Mouse (Mus musculus) MEL (cell line): ENCODE results near the gene Zfp354b. TPM values are rescaled to one million over a fixed set of nuclear protein-coding genes. Genes with fewer than 3 reads are reported as not detected.

Experiments used
- DNase-seq: peaks from one replicate; pipeline ENCODE4 v3.0.0; 2011; ENCODE audit warnings: low read depth, low spot score
- H3K27ac ChIP-seq: 2 replicates; pipeline ENCODE4 v1.5.1; 2012; ENCODE audit warnings: low read depth, mild to moderate bottlenecking, control low read depth, low read length, moderate library complexity; ENCODE audit not compliant: control insufficient read depth
- H3K27me3 ChIP-seq, 2 experiments: fragments of 150-350 bp in 1 of 2; sonication (generic) in 1 of 2; 2 replicates each; pipeline ENCODE4 v1.6.1; 2012; ENCODE audit warnings: low read length in 2 of 2, mild to moderate bottlenecking in 2 of 2, improper control_type of control experiment in 1 of 2, moderate library complexity in 1 of 2; ENCODE audit not compliant: insufficient read depth in 2 of 2, control insufficient read depth in 1 of 2
- H3K36me3 ChIP-seq, 2 experiments: 2 replicates each; pipeline ENCODE4 v1.6.1; 2012 to 2014; ENCODE audit warnings: low read length in 2 of 2, improper control_type of control experiment in 1 of 2, inconsistent platforms in 1 of 2, mild to moderate bottlenecking in 1 of 2; ENCODE audit not compliant: insufficient read depth in 2 of 2, control insufficient read depth in 1 of 2
- H3K4me1 ChIP-seq, 2 experiments: fragments of 150-350 bp in 1 of 2; sonication (generic) in 1 of 2; 2 replicates each; pipeline ENCODE4 v1.6.1; 2012; ENCODE audit warnings: low read length in 2 of 2, improper control_type of control experiment in 1 of 2, mild to moderate bottlenecking in 1 of 2; ENCODE audit not compliant: insufficient read depth in 2 of 2, control insufficient read depth in 1 of 2
- H3K4me3 ChIP-seq, 2 experiments: fragments of 150-350 bp in 1 of 2; sonication (generic) in 1 of 2; 2 replicates each; pipeline ENCODE4 v1.5.1; 2012; ENCODE audit warnings: low read depth in 2 of 2, low read length in 2 of 2, mild to moderate bottlenecking in 2 of 2, moderate library complexity in 2 of 2, control low read depth in 1 of 2, improper control_type of control experiment in 1 of 2; ENCODE audit not compliant: control insufficient read depth in 1 of 2, insufficient read depth in 1 of 2
- H3K79me2 ChIP-seq: 2 replicates; pipeline ENCODE4 v1.6.1; 2012; ENCODE audit warnings: mild to moderate bottlenecking, low read length, moderate library complexity; ENCODE audit not compliant: control insufficient read depth, poor library complexity, insufficient read depth
- H3K9ac ChIP-seq: 2 replicates; pipeline ENCODE4 v1.6.1; 2012; ENCODE audit warnings: low read depth, mild to moderate bottlenecking, control low read depth, low read length, moderate library complexity; ENCODE audit not compliant: control insufficient read depth, poor library complexity, severe bottlenecking
- H3K9me3 ChIP-seq: fragments of 150-350 bp; sonication (generic); replicated peaks from 2 replicates; pipeline ENCODE4 v1.6.1; 2012; ENCODE audit warnings: mild to moderate bottlenecking, low read length, improper control_type of control experiment, moderate library complexity; ENCODE audit not compliant: insufficient read depth
- CTCF ChIP-seq, 3 experiments: IDR thresholded peaks in 2 of 3; conservative IDR thresholded peaks in 1 of 3; 2 replicates each; pipeline ENCODE4 v1.5.1; 2011 to 2012; ENCODE audit warnings: low read length in 3 of 3, low read depth in 2 of 3, mild to moderate bottlenecking in 2 of 3, improper control_type of control experiment in 1 of 3, inconsistent platforms in 1 of 3, mixed read lengths in 1 of 3, moderate library complexity in 1 of 3; ENCODE audit not compliant: control insufficient read depth in 1 of 3, insufficient read depth in 1 of 3, poor library complexity in 1 of 3, severe bottlenecking in 1 of 3
- EP300 ChIP-seq, 2 experiments: IDR thresholded peaks; 2 replicates each; pipeline ENCODE4 v1.6.1; 2011; ENCODE audit warnings: improper control_type of control experiment in 2 of 2, low read length in 2 of 2, low read depth in 1 of 2, mild to moderate bottlenecking in 1 of 2
- GATA1 ChIP-seq: IDR thresholded peaks from 2 replicates; pipeline ENCODE4 v1.6.1; 2011; ENCODE audit warnings: low read depth, low read length, improper control_type of control experiment
- JUND ChIP-seq: IDR thresholded peaks from 2 replicates; pipeline ENCODE4 v1.6.1; 2011; ENCODE audit warnings: low read depth, mild to moderate bottlenecking, improper control_type of control experiment, low read length
- MAZ ChIP-seq: IDR thresholded peaks from 2 replicates; pipeline ENCODE4 v1.6.1; 2012; ENCODE audit warnings: low read depth, mild to moderate bottlenecking, inconsistent platforms, low read length, improper control_type of control experiment
- MYB ChIP-seq: IDR thresholded peaks from 2 replicates; pipeline ENCODE4 v1.6.1; 2011; ENCODE audit warnings: mild to moderate bottlenecking, low read depth, low read length, improper control_type of control experiment
- POLR2A ChIP-seq, 2 experiments: IDR thresholded peaks; 2 replicates each; pipeline ENCODE4 v1.6.1; 2011 to 2012; ENCODE audit warnings: low read length in 2 of 2, mild to moderate bottlenecking in 2 of 2, control low read depth in 1 of 2, improper control_type of control experiment in 1 of 2, low read depth in 1 of 2, moderate library complexity in 1 of 2; ENCODE audit not compliant: control insufficient read depth in 1 of 2, insufficient read depth in 1 of 2, poor library complexity in 1 of 2
- RAD21 ChIP-seq: IDR thresholded peaks from 2 replicates; pipeline ENCODE4 v1.6.1; 2011; ENCODE audit warnings: mild to moderate bottlenecking, low read depth, low read length, improper control_type of control experiment
- SIN3A ChIP-seq: IDR thresholded peaks from 2 replicates; pipeline ENCODE4 v1.6.1; 2012; ENCODE audit warnings: low read length, improper control_type of control experiment, inconsistent platforms
- SMC3 ChIP-seq: IDR thresholded peaks from 2 replicates; pipeline ENCODE4 v1.6.1; 2011; ENCODE audit warnings: low read depth, low read length, improper control_type of control experiment
- TBP ChIP-seq: IDR thresholded peaks from 2 replicates; pipeline ENCODE4 v1.8.0; 2011; ENCODE audit warnings: low read depth, low read length, improper control_type of control experiment
- ZC3H11A ChIP-seq: IDR thresholded peaks from 2 replicates; pipeline ENCODE4 v1.6.1; 2012; ENCODE audit warnings: low read depth, mild to moderate bottlenecking, inconsistent platforms, low read length, improper control_type of control experiment
- ZMIZ1 ChIP-seq: IDR thresholded peaks from 2 replicates; pipeline ENCODE4 v1.6.1; 2012; ENCODE audit warnings: low read depth, mild to moderate bottlenecking, inconsistent platforms, low read length, improper control_type of control experiment, moderate library complexity
- ZNF384 ChIP-seq: IDR thresholded peaks from 2 replicates; pipeline ENCODE4 v1.6.1; 2012; ENCODE audit warnings: low read depth, mild to moderate bottlenecking, inconsistent platforms, low read length, improper control_type of control experiment
- polyA plus RNA-seq, 2 experiments: library from polyadenylated mRNA; stranded (reverse) in 1 of 2; unstranded in 1 of 2; fragments of >175 nt in 1 of 2; fragments of >200 nt in 1 of 2; gene quantifications; 2 replicates each; pipeline versions ENCODE4 v1.2.1 to v1.2.4; 2012; ENCODE audit warnings: low replicate concordance in 2 of 2, low read depth in 1 of 2; ENCODE audit not compliant: insufficient read length in 2 of 2, insufficient read depth in 1 of 2, missing spikeins in 1 of 2
- total RNA-seq: library from RNA; depleted of rRNA; stranded (reverse); fragments of 300-350 nt; gene quantifications from 2 replicates; pipeline ENCODE4 v1.2.3, GENCODE M21; 2012

The Zfp354b gene
- total and polyA plus RNA-seq, 3 experiments, result not detected

- Histone ChIP-seq H3K79me2 (no peaks in the 10 kb centered on the region), H3K9ac (no peak overlapping the region), H3K9me3 (no peaks in the 10 kb centered on the region), H3K4me3 (no peak overlapping the region), H3K4me1 (no peaks in the 10 kb centered on the region), H3K27ac (no peak overlapping the region), H3K27me3 (no peaks in the 10 kb centered on the region), H3K36me3 (no peaks in the 10 kb centered on the region)
- TF ChIP-seq CTCF (IDR thresholded peaks at IDR 0.05 in 2 of 3, conservative IDR thresholded peaks at IDR 0.05 in 1 of 3; ENCODE audit: control insufficient read depth in 1 of 3, insufficient read depth in 1 of 3, low read depth in 2 of 3, low read length in 3 of 3, poor library complexity in 1 of 3, severe bottlenecking in 1 of 3) (peak; percentile 77 to 97 (median 84)), RAD21 (peak; percentile 85), SIN3A (no peak), ZC3H11A (peak; percentile 72), SMC3 (peak; percentile 82)
- DNase-seq, result peak; percentile 67
These were observed 8.4 kb upstream of the Zfp354b start for GRCm38 (mm10) chr11:50939621-50940366.

GRCm38 (mm10) chr11:50938435-50938834 is 7.0 kb upstream of the Zfp354b start:
- H3K27me3 ChIP-seq, result no peaks in the 10 kb centered on the region
- H3K36me3 ChIP-seq, result no peaks in the 10 kb centered on the region
- H3K9me3 ChIP-seq, result no peaks in the 10 kb centered on the region
- H3K4me1 ChIP-seq, result no peaks in the 10 kb centered on the region
- no peak for DNase-seq
- H3K27ac ChIP-seq, result no peak overlapping the region
- H3K79me2 ChIP-seq, result no peaks in the 10 kb centered on the region
- no peak overlapping the region for H3K4me3 ChIP-seq
- TF ChIP-seq MYB (no peak), EP300 (IDR thresholded peaks at IDR 0.05; ENCODE audit: low read depth in 1 of 2, low read length in 2 of 2) (no peak), ZNF384 (no peak), MAZ (no peak), ZC3H11A (no peak), SIN3A (no peak), TBP (no peak), POLR2A (IDR thresholded peaks at IDR 0.05; ENCODE audit: control insufficient read depth in 1 of 2, insufficient read depth in 1 of 2, low read depth in 1 of 2, low read length in 2 of 2, poor library complexity in 1 of 2) (no peak)
- H3K9ac ChIP-seq, result no peak overlapping the region

GRCm38 (mm10) chr11:50932040-50932439 is 607 bp upstream of the Zfp354b start:
- H3K36me3 ChIP-seq, result no peaks in the 10 kb centered on the region
- H3K4me3 ChIP-seq, result no peak overlapping the region
- no peak for DNase-seq
- H3K27ac ChIP-seq, result no peak overlapping the region
- H3K9me3 ChIP-seq, result no peaks in the 10 kb centered on the region; the same call in 1 of the 2 replicates
- no peaks in the 10 kb centered on the region for H3K79me2 ChIP-seq
- TF ChIP-seq GATA1 (no peak), JUND (no peak), ZC3H11A (no peak), ZMIZ1 (no peak)
- H3K9ac ChIP-seq, result no peak overlapping the region
- no peaks in the 10 kb centered on the region for H3K4me1 ChIP-seq
- no peaks in the 10 kb centered on the region for H3K27me3 ChIP-seq
